Mouse (Mus musculus): ENCODE results near the gene Meltf. TPM values are rescaled to one million over a fixed set of nuclear protein-coding genes. Genes with fewer than 3 reads are reported as not detected.

The Meltf gene
- total RNA-seq, 2 experiments from 2014 or later: 0.10 TPM; not detected in 1

DNA sequence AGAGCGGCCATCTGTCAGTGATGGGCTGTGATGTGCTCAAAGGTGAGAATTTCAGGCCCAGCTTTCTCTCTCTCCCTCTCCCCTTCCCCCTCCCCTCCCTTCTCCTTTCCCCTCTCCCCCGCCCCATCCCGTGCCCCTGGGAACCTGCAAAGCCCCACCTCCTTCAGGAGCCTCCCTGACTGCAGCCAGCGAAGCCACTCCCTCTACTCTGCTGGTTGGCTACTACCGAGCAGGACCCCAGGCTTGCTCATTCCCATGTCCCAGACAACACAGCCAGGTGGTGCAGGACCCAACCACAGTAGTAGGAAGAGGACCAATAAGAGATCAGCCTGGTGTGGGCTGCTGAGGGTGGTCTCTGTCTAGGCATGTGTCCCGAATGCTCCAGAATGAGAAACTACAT, 5.3 kb downstream of the Meltf start:
- DNase-seq (ENCODE audit: low spot score): no peak
- intact Hi-C loops (cut with DNase I): no loop called here

DNA sequence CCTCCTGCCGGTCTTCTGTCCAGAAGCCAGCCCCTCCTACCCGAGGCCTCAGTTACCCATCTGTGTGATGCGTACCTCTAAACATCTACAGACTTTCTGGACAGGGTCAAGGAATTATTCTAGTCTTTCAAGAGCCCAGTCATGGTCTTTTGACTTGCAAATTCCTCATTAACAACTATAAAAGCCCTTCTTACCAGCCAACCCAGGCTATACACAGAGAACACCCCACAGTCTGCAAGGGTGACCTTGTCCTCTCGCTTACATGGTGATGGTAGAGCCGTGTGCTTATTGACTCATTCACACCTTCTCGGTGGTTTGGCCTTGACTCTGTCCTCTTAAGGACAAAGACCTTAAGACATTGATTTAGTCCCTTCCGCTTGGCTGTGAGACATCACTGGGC, 12.3 kb downstream of the Meltf start:
- no peak for DNase-seq (ENCODE audit: low spot score)
- intact Hi-C loops (cut with DNase I): no loop called here

DNA sequence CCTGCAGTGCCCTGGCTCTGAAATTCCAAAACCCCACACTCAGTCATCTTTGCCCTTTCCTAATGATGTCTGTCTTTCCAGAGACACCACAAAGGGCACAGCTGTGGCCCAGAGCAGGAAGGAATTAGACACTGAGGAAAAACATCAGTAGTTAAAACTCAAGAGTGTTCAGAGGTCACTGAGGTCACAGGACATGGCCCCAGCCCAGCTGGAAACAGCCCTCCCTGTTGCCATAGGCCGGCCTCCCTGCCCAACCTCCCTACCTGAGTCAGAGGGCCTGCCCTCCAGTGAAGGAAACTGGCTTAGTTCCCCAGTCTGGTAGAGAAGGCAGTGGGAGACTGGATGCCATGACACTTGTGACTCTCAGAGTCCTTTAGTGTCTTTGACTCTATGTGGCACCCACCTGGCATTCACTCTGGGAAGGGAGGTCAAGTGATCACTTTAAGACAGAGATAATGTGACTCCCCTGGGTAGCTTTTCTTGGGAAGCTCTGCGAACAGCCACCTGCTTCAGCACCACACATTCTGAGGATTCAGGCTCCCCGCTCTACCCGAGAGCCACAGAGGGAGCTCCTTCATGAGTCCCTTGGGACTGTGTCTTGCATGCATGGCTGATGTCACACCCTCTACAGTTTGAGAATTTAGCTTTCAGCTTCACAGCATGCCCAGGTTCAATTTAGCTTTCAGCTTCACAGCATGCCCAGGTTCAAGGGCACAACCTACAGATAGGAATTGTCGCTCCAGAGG, 15.0 kb downstream of the Meltf start:
- intact Hi-C loops (cut with DNase I): no loop called here
- no peak for DNase-seq (ENCODE audit: low spot score)

DNA sequence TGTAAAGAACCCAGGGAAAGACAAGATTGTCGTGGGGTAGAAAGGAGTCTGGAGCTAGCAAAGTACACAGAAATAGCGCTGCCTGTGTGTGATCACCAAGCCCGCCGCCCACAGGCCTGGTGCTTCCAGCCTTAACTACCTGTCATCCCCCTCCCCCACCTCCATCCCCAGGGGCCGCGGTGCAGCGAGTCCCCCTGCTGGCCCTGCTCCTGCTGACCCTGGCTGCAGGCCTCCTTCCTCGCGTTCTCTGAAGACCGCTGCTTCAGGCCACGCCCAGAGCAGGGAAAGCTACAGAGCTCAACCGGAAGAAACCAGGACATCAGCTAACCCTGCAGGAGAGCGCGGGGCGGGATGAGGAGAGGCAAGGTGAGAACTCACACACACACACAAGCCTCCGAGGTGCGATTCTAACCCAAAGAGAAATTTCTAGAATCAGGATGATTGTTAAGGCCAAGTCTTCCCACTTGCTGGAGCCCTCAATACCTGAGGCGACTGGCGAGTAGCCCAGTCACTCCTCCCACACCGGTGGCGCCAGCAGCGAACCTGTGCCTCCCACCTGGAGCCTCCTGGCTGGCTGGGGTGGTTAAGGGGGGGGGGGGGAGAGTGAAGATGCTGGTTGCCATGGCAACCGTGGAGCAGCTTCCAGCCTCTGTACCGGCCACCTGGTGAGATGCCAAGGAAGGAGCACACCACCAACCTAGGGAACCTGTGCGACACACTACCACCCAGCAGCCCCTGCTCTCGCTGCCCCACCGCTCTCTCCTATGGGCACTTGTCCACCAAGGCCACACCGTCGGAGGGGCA, 18.6 kb downstream of the Meltf start:
- intact Hi-C loops (cut with DNase I): no loop called here
- no peak for DNase-seq (ENCODE audit: low spot score)

DNA sequence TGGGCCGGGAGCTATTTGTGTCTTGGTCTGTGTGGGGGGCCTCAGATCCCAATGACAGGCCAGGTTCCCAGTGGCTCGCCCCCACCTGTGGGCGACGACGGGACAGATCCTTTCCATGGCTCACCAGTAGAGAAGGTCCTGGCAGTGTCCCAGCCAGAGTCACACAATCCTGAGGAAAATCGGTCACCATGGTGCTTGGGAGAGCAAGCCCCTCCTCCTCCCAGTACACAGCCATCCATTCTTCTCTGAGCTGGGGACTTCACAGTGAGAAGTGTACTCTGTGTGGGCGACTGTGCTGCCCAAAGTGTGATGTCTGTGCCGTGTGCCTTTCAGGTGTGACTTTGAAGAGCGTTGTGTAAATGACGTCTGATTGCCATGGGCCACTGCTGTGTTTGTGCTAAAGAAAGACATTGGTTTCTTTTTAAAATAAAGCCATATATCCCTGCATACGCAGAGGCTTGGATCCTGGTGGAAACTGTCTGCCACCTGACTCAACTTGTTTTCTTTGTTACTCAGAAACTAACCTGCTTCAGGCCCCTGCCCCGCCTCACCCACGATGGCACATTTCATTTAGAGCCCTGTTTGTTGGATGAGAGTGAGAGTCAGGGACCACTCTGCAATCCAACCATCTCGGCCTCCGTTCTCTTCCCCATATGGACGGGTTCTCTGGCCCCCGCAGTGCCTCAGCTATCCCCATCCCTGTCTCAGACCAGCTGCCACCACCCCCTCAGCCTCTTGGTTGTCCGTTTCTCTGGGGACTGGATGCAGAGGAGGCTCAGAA, 20.1 kb downstream of the Meltf start:
- intact Hi-C loops (cut with DNase I): no loop called here
- no peak for DNase-seq (ENCODE audit: low spot score)

DNA sequence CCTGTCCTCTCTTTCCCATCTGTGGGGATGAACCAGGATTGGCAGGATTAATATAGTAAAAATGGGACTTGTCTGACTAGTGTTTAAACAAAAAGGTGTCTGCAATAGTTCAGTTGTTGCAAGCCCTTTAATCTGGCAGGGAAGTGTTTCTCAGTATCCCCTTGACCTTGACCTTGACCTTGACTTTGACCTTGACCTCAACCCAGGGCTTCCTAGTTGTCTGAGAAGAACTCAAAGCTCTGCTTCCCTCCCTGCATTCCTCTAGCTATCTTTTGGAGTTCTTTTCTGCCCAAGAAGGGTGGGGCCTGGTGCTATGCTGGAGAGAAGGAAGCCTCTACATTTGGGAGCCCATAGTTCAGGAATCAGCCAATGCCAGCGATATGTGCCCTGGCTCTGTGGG, 23.3 kb downstream of the Meltf start:
- intact Hi-C loops (cut with DNase I): no loop called here
- DNase-seq (ENCODE audit: low spot score): no peak

DNA sequence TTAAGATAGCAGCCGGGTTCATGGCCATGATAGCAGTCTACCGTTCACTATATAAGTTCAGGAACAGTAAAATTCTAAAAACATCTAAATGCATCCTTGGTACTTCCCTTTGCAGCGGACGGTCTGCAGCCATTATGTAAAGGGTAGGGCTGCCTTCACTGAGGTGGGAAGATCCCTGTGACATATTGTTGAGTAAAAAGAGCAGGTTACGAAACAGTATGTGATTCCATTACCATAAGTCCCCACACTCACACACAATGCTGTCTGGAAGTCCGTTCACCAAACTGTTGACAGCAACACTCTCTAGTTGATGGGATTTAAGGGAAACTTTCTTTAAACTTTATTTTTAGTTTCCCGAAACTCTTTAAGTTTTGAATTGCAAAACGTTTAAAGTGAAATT, 24.6 kb downstream of the Meltf start:
- DNase-seq (ENCODE audit: low spot score): no peak
- intact Hi-C loops (cut with DNase I): no loop called here

DNA sequence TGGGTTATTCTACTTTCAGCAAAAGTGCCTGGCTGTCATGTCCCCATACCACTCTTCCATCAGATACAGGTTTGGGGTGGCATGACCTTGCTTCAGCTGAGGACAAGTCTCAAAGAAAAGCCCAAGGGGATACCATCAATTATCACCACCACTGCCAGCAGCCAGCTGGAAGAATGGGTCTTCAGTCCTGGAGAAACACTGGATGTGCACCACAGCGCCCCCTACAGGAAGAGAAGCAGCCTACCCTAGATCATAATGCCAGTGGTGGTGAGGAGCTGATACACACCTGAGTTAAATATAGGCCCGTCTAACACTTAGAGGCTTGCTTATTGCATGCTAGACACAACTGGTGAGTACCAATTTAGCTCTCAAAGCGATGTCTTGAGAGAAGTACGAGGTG, 26.7 kb downstream of the Meltf start:
- DNase-seq (ENCODE audit: low spot score): no peak
- intact Hi-C loops (cut with DNase I): no loop called here

DNA sequence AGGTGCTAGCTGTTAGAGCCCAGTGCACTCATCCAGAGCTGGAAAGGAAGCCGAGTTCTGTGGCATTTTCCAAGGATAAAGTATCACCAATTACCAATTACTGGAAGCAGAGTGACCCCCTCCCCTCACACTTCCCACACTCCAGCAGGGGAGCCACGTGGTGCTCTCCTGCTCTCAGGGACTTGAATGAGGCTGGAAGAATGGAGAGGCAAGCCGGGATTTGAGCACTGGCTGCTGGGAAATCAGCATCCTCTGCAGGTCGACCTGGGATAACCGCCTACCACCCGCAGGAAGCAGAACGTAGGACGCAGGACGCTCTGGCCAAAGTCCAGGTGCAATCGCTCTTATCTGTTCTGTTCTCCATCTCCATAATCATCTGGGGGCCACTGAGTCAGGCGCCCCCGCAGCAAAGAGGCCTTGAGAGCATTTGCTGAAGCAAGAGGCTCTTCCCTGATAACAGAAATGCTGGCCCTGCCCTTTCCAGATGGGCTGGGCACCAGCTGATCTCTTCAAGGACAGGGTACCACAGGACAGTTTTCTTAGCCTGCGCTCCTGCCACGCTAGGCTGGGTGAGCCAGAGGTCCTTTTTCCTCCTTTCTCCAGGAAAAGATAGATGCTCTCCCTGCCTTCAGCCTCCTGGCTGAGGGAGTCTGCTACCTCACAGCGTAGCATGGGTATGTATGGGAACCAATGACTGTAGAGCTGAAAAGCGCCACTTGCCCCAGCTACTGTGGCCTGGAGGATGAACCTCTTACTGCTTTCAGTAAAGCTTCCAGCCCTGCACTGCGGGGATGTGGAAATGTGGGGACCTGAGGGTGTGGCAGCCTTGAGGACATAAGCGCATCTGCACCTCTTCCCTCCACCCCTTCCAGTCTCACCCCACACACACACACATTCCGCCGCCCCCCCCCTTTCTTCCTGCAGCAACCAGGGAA, 27.5 kb downstream of the Meltf start:
- intact Hi-C loops (cut with DNase I): no loop called here
- DNase-seq (ENCODE audit: low spot score): no peak

DNA sequence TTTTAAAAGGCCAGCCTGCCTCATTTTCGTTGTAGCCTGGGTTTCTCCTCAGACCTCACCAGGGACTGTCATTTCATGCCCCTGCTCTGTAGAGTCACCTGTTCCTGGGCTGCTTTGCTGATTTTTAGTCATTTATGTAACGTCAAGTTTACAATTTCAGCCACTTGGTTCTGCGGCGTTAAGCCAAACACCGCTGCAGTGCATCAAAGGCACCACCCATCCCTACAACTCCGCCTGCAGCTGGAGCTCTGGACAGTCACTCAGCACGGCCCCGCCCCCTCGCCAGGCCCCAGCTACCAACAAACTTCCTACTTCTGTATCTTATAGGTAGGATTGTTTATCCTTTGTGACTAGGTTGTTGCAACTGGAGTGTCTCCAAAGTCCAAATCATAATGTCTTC, 28.3 kb downstream of the Meltf start:
- intact Hi-C loops (cut with DNase I): no loop called here
- no peak for DNase-seq (ENCODE audit: low spot score)

DNA sequence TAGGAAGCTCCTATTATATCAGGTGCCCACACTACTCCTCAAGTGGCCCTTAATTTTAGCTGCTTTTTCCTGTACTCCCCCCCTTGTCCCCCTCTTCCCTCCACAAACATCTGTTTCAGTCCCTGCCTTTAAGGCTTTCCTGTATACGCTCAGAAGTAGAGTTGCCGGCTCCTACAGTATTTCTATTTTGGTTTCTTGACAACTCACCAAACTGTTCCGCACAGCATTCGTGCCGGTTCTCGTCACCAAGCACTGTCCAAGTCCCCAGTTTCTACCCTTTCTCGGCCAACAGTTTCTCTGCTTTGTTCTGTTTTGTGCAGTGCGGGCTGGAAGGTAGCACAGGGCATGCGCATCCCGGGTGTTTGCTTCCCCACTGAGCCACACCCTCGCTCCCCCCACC, 30.3 kb downstream of the Meltf start:
- DNase-seq (ENCODE audit: low spot score): no peak
- intact Hi-C loops (cut with DNase I): no loop called here

DNA sequence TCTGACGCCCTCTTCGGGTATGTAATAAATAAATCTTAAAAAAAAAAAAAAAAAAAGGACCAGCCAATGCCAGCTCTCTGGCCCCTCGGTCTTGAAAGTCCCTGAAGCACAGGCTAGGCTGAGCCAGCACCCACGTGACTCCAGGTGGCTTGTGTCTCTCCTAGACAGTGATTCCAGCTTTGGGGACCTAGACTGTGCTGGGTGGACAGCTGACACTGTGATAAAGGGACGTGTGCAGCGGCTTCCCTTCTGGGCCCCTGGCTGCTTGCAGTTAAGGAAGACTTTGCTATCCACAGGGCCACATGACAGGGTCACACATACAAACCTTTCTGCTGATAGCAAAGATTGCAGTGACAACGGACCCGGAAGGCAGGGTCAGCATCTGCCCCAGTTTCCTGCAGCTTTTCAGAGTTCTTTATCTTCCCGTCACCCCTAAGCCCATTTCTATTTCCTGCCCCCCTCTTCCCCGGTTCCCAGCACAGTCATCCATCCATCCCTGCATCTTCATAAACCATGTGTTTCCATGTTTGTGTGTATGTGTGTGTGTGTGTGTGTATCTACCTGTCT, 31.8 kb downstream of the Meltf start:
- intact Hi-C loops (cut with DNase I): no loop called here
- no peak for DNase-seq (ENCODE audit: low spot score)

DNA sequence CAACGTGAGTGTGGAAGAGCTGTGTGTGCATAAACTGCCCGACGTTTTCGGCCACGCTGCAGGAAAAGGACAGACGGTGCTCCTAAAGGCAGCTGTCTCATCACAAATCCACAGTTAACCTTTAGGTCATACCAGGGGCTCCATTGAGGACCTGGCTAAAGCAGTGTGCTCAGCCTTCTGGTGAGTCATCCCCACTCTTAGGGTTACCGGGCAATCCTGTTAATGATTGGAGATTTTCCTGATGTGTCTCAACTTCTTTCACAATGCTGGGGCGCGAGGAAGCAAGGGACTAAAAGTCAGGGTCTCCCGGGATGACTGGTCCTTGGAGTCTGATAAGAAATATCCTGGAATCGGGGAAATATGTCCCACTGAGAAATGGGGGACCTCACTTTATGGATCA, 39.2 kb downstream of the Meltf start:
- no peak for DNase-seq (ENCODE audit: low spot score)
- intact Hi-C loops (cut with DNase I): loop anchor here (1.0 to 5.0 kb wide), 3 partner anchors 39 to 460 kb away; partner anchors contain the start of gene Meltf

DNA sequence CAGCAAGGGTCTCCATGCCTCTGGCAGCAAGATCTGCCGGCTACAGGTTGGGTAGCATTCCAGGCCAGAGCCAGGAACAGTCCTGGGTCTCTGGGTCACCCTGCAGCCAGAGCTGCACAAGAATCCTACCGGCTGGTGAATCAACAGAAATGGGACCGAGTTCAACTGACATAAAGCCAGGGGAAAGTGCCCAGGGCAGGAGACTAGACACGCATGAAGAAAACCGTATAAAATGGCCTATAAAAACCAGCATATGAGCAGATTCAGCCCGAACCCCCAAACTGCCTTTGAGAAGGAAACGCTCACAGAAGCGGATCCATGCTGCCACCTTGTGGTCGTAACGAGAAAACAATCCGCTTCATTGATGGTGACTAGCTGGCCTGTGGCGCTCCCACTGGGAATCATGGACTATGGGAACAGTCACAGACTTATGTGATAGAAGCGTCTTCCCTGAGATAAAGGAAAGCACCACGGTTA, 39.7 kb downstream of the Meltf start:
- peak; percentile 22 for DNase-seq (ENCODE audit: low spot score)

DNA sequence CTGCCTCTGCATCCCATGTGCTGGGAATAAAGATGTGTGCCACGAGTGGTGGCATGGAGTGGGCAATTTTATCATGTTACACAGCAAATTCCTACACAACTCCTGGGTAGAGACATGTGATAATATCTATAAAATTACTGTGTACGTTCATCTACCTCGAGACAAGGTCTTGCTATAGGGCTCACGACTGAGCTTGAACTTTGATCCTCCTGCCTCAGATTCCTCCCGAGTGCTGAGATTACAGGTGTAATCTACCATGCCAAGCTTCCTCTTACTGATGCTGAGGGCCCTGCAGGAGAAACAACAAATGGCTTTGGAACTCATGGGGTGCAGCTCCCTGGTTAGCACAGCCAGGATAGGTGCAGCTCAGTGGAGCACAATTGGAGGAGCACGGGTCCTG, 45.8 kb downstream of the Meltf start:
- no peak for DNase-seq (ENCODE audit: low spot score)
- intact Hi-C loops (cut with DNase I): no loop called here

More for the DNA sequence above, 39.7 kb downstream of the Meltf start:
- intact Hi-C loops (cut with DNase I): loop anchor here (1.0 to 5.0 kb wide), 3 partner anchors 40 to 461 kb away; partner anchors contain the start of gene Meltf

DNA sequence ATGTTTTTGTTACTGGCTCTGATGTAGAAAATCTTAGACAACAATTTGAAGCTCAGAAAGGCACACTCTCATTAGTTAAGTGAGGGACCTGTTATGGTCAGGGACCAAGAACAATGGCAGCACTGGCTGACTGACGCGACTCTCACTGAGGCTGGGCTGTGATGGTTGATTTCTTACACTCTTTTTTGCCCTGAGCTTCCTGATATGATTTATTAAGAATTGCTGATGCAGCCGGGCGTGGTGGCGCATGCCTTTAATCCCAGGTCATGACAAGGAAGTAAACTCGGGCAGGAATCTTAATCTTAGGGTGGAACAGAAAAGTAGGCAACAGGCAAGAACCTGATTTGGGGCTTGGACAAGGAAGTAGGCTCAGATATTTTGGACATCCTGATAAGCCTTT, 47.5 kb downstream of the Meltf start:
- DNase-seq (ENCODE audit: low spot score): no peak

DNA sequence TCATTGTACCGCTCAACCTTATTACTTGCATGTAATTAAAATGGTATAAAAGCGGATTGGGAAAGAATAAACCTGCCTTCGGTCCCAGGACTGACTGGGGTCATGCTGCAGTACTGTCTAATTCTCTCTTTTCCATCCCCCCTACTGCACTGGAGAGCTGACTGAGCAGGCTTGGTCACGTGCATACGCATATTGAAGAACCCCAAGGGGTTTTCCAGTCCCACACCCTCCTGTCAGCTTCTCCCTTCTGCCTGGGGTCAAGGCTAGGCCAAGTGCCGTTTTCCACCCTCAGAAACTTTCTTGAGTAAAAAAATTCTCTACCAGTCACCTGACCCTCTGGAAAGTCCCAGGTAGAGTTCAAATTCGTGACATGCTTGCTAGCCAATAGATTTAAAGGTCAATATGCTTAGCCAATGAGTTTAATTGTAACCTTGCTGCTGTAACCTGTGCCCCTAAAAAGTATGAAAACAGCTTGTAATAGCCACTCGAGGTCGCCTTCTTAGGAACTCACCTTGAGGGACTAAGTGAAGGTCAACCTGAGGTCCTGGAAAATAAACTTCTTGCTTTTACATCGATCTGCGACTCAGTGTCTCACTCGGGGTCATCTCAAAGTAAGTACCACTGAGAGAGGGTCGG, 48.1 kb downstream of the Meltf start:
- intact Hi-C loops (cut with DNase I): no loop called here
- no peak for DNase-seq (ENCODE audit: low spot score)

More for the DNA sequence above, 47.5 kb downstream of the Meltf start:
- intact Hi-C loops (cut with DNase I): no loop called here

DNA sequence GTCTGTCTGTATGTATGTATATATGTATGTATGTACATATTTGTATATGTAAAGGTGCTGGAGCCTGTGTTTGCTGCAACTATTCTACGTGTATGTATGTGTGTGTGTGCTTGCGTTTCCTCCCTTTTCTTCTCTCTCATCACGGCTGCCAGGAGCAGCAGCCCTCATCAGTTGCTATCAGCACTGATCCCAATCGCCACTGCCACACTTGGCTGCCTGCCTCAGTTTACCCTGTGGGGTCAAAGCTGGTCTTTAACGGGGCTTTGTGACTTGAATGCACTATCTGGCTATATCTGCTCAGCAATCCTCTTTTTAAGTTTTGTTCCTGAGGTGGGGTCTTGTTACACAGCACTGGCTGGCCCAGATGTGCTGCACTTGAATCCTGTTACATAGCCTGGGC, 48.8 kb downstream of the Meltf start:
- intact Hi-C loops (cut with DNase I): no loop called here
- DNase-seq (ENCODE audit: low spot score): no peak

DNA sequence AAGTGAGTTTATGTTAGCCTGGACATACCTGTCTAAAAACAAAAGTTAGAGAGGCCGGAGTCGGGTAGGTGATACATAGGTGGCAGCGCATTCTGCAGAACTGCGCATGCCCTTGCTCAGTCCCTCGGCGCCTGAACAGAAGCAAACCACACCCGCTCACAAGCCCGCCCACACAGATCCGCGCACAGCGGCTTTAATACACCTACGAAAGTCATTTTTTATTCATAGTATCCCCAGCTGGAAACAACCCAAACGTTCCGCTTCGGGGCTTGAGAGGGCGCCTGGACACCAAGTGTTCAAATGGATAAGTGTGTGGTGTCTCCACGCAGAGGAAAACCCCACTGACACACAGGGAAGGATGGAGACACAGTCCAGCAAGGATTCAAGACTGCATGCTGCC, 52.7 kb downstream of the Meltf start:
- DNase-seq (ENCODE audit: low spot score): no peak
- intact Hi-C loops (cut with DNase I): no loop called here

Data from heart, postnatal 25 days (tissue).